Mouse (Mus musculus): ENCODE data around the gene Echdc3.

DNA sequence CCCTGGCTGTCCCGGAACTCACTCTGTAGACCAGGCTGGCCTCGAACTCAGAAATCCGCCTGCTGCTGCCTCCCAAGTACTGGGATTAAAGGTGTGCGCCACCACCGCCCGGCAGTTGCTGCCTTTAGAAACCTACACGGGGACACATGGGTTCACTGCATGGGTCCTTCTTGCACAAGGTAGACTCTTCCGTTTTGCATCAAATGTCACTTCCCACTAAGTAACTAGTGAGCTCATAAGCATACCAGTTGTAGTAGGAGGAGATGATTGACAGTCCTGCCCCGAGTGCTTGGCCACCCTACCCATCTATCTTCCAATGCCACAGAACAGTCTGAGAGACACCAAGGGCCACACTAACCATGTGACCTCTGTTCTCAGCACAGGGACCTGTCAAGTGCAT, 53.6 kb downstream of the Echdc3 start:
- TF ChIP-seq CTCF (IDR thresholded peaks at IDR 0.05; ENCODE audit: low read depth) (no peak), EP300 (optimal IDR thresholded peaks at IDR 0.05) (no peak)

All from stomach, postnatal 0 days (tissue).